Mouse (Mus musculus): ENCODE measurements at regions not wholly inside any gene's neighbourhood (a gene's known extent, or its start where the extent isn't known, plus 50 kb on each side); places are given as distances from the start of the nearest gene placed in this dataset.

DNA sequence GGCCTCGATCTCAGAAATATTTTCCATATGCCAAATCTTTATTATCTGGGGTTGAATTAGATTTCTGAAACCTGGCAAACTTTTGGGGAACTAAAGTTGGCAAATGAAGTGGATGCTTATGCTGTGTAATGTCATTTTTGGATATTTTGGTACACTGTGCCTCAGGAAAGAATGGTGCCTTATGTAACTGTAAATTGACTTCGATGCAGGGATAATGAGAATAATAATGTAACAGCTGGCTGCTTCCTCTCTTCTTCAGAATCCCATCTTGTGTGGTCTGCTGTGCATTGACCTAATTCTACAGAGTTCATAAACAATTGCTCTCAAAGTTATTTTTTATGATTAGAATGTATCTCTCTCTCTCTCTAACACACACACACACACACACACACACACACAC, 545.6 kb downstream of the Tfap2b start:
- no peak overlapping the region for H3K4me2 ChIP-seq
- H3K27me3 ChIP-seq (replicated peaks), result no peaks in the 10 kb centered on the region
- no peak overlapping the region for H3K27ac ChIP-seq (ENCODE audit: poor library complexity, severe bottlenecking)
- 79% methylated on average over 2 of the region's 2 CpGs for WGBS
- H3K4me1 ChIP-seq (replicated peaks), result no peaks in the 10 kb centered on the region
- no peak for ATAC-seq (ENCODE audit: insufficient number of reproducible peaks, low FRiP score)
- no peaks in the 10 kb centered on the region for H3K36me3 ChIP-seq
- H3K4me3 ChIP-seq, result no peak overlapping the region
- no peaks in the 10 kb centered on the region for H3K9me3 ChIP-seq (replicated peaks)
- no peak overlapping the region for H3K9ac ChIP-seq

DNA sequence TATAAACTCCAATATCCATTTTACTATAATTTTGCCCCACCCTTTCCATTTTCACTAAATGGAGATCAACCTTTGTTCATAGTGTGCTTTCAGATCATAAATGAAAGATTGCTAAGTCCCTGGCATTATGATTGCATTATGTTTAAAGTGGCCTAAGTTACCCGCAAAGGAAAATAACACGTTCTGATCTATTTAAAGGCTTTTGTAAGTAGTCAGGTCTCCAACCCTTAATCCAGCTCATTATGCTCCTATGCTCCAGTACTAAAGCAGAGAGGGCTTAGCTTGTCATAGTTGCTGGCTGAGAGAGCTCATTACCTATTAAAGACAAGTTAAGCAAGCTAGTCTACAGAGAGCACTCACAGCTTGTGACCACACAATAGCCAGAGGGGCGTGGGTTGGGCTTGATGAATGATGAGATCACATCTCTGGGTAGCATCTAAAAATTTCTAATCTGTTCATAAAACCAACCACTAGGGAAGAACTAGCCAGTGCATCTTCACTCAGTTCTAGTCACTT, 549.3 kb downstream of the Tfap2b start:
- ATAC-seq (ENCODE audit: insufficient number of reproducible peaks, low FRiP score), result no peak
- no peak overlapping the region for H3K4me3 ChIP-seq
- H3K27ac ChIP-seq (ENCODE audit: poor library complexity, severe bottlenecking), result no peak overlapping the region
- H3K36me3 ChIP-seq, result no peaks in the 10 kb centered on the region
- H3K9me3 ChIP-seq (replicated peaks), result no peaks in the 10 kb centered on the region
- H3K27me3 ChIP-seq (replicated peaks), result no peaks in the 10 kb centered on the region
- 72% methylated on average over 3 of the region's 3 CpGs for WGBS
- H3K4me2 ChIP-seq, result no peak overlapping the region
- no peak overlapping the region for H3K9ac ChIP-seq
- H3K4me1 ChIP-seq (replicated peaks), result no peaks in the 10 kb centered on the region

DNA sequence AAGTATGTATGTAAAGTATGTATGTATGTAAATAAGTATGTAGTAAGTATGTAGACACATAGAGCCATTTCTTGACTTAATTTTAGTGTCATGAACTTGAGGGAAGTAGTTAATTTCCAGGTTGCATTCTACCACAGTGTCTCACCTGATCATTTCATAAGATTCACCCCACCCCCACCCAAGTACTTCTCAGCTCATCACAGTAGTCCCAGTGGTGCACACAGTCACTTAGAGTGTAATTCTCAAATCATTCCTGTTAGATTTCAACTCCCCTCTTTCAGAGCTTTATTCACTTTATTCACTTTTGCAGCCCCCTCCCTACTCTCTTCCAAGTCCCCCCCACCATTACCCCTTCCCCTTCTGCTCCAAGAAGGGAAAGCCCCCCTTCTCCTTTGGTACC, 558.2 kb downstream of the Tfap2b start:
- no peak overlapping the region for H3K4me3 ChIP-seq
- H3K27ac ChIP-seq (ENCODE audit: poor library complexity, severe bottlenecking), result no peak overlapping the region
- H3K4me2 ChIP-seq, result no peak overlapping the region
- H3K27me3 ChIP-seq (replicated peaks), result no peaks in the 10 kb centered on the region
- H3K9ac ChIP-seq, result no peak overlapping the region
- no peaks in the 10 kb centered on the region for H3K36me3 ChIP-seq
- ATAC-seq (ENCODE audit: insufficient number of reproducible peaks, low FRiP score), result no peak
- H3K4me1 ChIP-seq (replicated peaks), result no peaks in the 10 kb centered on the region
- H3K9me3 ChIP-seq (replicated peaks), result no peaks in the 10 kb centered on the region

DNA sequence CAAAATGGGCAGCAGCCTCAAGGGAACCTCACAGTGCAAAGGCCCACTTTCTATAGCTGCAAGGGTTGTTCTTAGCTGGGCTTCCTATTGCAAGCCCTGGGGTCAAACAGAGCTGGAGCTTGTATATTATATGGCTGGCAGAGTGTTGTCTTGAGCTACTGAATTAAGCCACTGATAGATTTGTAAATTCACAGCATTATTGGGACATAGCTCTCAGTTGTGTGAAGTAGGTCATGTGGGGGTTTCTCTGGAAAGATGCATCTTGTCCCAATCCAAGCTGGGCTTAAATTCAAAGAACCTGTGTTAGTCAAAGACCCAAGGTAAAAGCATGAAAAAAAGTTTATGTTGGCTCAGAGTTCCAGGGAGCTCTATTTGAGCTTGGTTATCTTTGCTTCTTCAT, 563.6 kb downstream of the Tfap2b start:
- Histone ChIP-seq H3K27me3 (replicated peaks) (no peaks in the 10 kb centered on the region), H3K4me3 (no peak overlapping the region), H3K9me3 (replicated peaks) (no peaks in the 10 kb centered on the region), H3K27ac (ENCODE audit: poor library complexity, severe bottlenecking) (no peak overlapping the region), H3K4me2 (no peak overlapping the region), H3K36me3 (no peaks in the 10 kb centered on the region), H3K4me1 (replicated peaks) (no peaks in the 10 kb centered on the region), H3K9ac (no peak overlapping the region)
- no peak for ATAC-seq (ENCODE audit: insufficient number of reproducible peaks, low FRiP score)

DNA sequence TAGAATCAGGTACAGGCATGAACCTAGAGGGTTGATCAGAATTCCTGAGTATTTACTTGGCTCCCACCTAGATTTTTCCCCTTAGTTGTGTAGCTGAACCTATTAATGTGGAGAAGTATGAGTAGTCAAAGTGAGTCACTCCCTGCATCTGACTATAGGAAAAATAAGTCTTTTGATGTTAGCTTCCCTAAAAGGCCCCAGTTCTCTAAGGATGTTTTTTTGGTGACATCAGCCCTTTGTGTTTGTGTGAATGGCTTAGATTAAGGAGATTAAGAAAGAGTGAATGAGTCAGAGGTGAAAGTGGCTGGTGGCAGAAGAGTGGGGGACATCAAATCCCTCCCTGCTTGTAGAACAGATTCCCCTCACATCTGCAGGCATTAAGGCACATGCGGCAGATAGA, 565.8 kb downstream of the Tfap2b start:
- no peak overlapping the region for H3K4me3 ChIP-seq
- no peaks in the 10 kb centered on the region for H3K36me3 ChIP-seq
- H3K9me3 ChIP-seq (replicated peaks), result no peaks in the 10 kb centered on the region
- no peak for ATAC-seq (ENCODE audit: insufficient number of reproducible peaks, low FRiP score)
- 56% methylated on average over 1 of the region's 1 CpGs for WGBS
- H3K4me2 ChIP-seq, result no peak overlapping the region
- H3K9ac ChIP-seq, result no peak overlapping the region
- H3K4me1 ChIP-seq (replicated peaks), result no peaks in the 10 kb centered on the region
- H3K27me3 ChIP-seq (replicated peaks), result no peaks in the 10 kb centered on the region
- no peak overlapping the region for H3K27ac ChIP-seq (ENCODE audit: poor library complexity, severe bottlenecking)

DNA sequence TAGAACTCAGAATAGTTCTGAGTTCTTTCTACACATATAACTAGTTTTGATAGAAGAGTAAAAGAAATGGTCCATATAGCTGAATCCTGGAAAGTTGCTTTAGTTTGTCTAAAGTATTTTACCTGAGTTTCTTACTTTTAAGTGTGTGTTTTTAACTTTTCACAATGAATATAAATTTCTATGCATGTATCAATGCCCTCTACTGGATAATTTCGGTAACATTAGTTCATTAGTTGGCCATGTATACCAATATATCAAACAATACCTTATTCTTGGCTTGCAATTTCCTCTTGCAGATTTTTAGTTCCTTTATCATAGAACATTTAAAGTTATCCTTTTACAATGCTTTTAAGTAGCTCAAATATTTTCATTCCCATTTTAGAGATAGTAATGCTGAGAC, 568.8 kb downstream of the Tfap2b start:
- no peak overlapping the region for H3K27ac ChIP-seq (ENCODE audit: poor library complexity, severe bottlenecking)
- H3K9ac ChIP-seq, result no peak overlapping the region
- no peaks in the 10 kb centered on the region for H3K36me3 ChIP-seq
- no peaks in the 10 kb centered on the region for H3K4me1 ChIP-seq (replicated peaks)
- no peaks in the 10 kb centered on the region for H3K9me3 ChIP-seq (replicated peaks)
- no peak for ATAC-seq (ENCODE audit: insufficient number of reproducible peaks, low FRiP score)
- 53% methylated on average over 1 of the region's 1 CpGs for WGBS
- no peaks in the 10 kb centered on the region for H3K27me3 ChIP-seq (replicated peaks)
- no peak overlapping the region for H3K4me2 ChIP-seq
- H3K4me3 ChIP-seq, result no peak overlapping the region

DNA sequence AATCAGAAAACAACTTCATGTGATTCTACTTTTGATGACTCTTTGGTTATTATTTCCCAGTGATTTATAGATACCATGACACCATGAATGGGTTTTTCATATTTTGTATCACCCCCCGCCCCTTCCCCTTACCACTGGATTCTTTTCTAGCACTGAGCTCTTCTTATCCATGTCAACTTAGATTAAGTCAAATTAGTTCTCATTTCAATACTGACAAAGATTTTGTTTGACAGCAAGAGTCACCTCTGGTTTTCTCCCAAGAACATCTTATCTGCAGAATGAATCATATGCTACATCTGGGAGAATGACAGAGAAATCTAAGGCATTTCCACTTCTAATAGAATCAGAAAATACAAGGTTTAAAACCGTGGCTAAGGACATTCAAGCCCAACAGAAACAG, 578.3 kb downstream of the Tfap2b start:
- Histone ChIP-seq H3K27ac (ENCODE audit: poor library complexity, severe bottlenecking) (no peak overlapping the region), H3K9me3 (replicated peaks) (no peaks in the 10 kb centered on the region), H3K4me2 (no peak overlapping the region), H3K27me3 (replicated peaks) (no peaks in the 10 kb centered on the region), H3K4me1 (replicated peaks) (no peaks in the 10 kb centered on the region), H3K9ac (no peak overlapping the region), H3K4me3 (no peak overlapping the region), H3K36me3 (no peaks in the 10 kb centered on the region)
- WGBS, result 64% methylated on average over 2 of the region's 2 CpGs
- ATAC-seq (ENCODE audit: insufficient number of reproducible peaks, low FRiP score), result no peak

DNA sequence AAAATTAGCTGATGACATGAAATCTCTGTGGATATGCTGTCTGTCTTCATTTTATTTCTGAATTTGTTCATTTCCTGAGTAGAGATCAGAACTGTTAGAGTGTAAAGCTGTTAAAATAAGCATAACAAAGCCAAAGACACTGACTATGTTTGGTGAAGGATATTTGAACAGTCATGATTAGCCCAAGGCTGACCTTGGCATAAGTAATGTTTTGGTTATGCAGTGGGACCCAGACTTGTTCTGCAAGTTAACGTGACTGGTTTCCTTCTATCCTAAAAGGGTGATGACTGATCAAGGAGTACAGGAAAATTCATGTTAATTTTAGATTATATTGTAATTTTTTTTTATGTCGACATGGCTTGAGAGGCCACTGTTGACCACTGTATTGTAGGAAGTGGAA, 585.4 kb downstream of the Tfap2b start:
- H3K27me3 ChIP-seq (replicated peaks), result no peaks in the 10 kb centered on the region
- WGBS, result 62% methylated on average over 2 of the region's 2 CpGs
- H3K9me3 ChIP-seq (replicated peaks), result no peaks in the 10 kb centered on the region
- no peak overlapping the region for H3K9ac ChIP-seq
- H3K4me1 ChIP-seq (replicated peaks), result no peaks in the 10 kb centered on the region
- no peak for ATAC-seq (ENCODE audit: insufficient number of reproducible peaks, low FRiP score)
- no peaks in the 10 kb centered on the region for H3K36me3 ChIP-seq
- H3K4me2 ChIP-seq, result no peak overlapping the region
- H3K27ac ChIP-seq (ENCODE audit: poor library complexity, severe bottlenecking), result no peak overlapping the region
- no peak overlapping the region for H3K4me3 ChIP-seq

DNA sequence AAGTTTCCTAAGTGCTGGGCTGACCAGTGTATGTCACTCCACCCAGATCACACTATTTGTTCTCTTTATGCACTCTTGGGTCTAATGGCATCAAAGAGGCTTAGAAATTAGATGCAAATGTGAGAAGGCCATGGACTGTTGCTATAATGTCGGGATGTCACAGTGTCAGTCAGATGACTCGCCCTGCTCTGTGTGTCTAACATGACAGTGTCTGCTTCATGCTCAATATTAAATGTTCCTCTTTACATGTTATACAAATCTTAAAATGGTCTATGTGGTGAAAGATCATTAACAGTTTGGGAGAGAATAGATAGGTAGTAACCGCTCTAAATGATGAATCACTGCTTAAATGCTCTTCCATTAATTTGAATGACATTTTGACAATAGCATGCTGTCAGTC, 617.2 kb downstream of the Tfap2b start:
- no peak overlapping the region for H3K4me3 ChIP-seq
- no peak overlapping the region for H3K27ac ChIP-seq (ENCODE audit: poor library complexity, severe bottlenecking)

DNA sequence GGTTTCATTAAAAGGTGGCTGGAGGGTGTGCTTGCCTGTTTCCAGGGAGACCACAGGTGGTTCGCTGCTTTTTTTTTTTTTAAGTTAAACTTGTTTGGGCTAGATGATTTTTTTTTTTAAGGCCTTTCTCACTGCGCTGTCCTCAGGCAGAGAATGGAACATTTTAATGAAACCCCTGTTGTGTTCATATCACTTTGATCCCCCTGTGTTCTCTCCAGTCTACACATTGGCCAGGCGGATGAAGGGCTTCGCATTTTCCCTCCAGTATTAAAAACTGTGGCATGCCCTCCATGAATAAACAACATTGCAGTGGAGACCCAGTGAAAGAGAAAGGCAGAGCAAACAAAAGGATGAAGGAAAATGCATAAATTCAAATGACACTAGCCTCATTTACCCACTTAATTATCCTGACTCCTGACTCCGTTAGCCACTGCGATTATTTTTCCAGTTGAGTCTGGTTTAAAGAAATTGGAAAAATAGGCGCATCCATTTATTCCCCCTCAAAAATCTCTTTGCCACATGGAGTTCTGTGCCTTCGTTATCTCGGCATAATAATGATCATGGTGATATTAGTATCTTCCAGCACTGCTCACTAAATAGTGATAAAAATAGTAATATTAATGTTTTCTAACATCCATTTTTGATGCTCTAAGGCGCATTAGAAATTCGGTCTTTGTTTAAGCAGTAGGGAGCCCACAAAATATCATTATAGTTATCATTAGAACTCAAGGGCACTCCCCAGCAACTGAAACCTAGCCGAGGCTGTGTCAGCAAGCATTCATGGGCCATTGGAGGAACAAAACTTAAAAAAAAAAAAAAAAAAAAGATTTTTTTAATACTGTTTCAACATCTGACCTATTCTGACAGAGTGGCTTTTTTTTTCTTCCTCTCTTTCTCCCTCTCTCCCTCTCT, 618.0 kb downstream of the Tfap2b start:
- Histone ChIP-seq H3K9me3 (replicated peaks) (no peaks in the 10 kb centered on the region), H3K4me1 (replicated peaks) (no peaks in the 10 kb centered on the region), H3K27me3 (replicated peaks) (no peaks in the 10 kb centered on the region), H3K4me3 (no peak overlapping the region), H3K4me2 (no peak overlapping the region), H3K36me3 (no peaks in the 10 kb centered on the region), H3K9ac (no peak overlapping the region), H3K27ac (ENCODE audit: poor library complexity, severe bottlenecking) (no peak overlapping the region)
- no peak for ATAC-seq (ENCODE audit: insufficient number of reproducible peaks, low FRiP score)
- WGBS, result 77% methylated on average over 12 of the region's 12 CpGs

More for the DNA sequence above, 617.2 kb downstream of the Tfap2b start:
- H3K36me3 ChIP-seq, result no peaks in the 10 kb centered on the region
- no peak overlapping the region for H3K9ac ChIP-seq
- no peak for ATAC-seq (ENCODE audit: insufficient number of reproducible peaks, low FRiP score)
- WGBS, result 84% methylated on average over 3 of the region's 3 CpGs
- H3K27me3 ChIP-seq (replicated peaks), result no peaks in the 10 kb centered on the region
- H3K4me1 ChIP-seq (replicated peaks), result no peaks in the 10 kb centered on the region
- H3K9me3 ChIP-seq (replicated peaks), result no peaks in the 10 kb centered on the region
- no peak overlapping the region for H3K4me2 ChIP-seq

DNA sequence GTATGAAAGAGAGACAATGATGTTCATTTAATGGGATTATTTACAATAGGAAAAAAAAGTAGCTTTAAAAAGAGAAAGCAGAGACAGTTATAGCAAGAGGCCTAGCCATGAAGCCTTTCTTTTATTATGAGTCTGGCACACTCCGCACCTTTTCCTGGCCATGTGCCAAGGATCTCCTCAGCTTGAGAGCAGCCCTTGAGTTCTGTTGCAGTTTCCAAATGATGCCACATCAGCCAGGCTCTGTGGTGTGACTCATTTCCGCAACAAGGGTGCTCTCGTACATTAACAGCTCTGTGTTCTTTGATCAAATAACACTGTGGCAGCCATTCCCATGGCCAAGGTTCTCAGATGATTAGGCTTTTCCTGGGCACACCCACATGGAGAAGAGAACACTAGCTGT, 641.2 kb downstream of the Tfap2b start:
- Histone ChIP-seq H3K9ac (no peak overlapping the region), H3K4me1 (replicated peaks) (peaks cover 5% of the 10 kb centered on the region; the same call in 1 of the 2 replicates), H3K4me3 (no peak overlapping the region), H3K9me3 (replicated peaks) (no peaks in the 10 kb centered on the region; the same call in 1 of the 2 replicates), H3K27ac (ENCODE audit: poor library complexity, severe bottlenecking) (no peak overlapping the region), H3K4me2 (no peak overlapping the region), H3K36me3 (no peaks in the 10 kb centered on the region), H3K27me3 (replicated peaks) (no peaks in the 10 kb centered on the region)
- peak; percentile 63 for ATAC-seq (ENCODE audit: insufficient number of reproducible peaks, low FRiP score)
- WGBS, result 44% methylated on average over 3 of the region's 3 CpGs

DNA sequence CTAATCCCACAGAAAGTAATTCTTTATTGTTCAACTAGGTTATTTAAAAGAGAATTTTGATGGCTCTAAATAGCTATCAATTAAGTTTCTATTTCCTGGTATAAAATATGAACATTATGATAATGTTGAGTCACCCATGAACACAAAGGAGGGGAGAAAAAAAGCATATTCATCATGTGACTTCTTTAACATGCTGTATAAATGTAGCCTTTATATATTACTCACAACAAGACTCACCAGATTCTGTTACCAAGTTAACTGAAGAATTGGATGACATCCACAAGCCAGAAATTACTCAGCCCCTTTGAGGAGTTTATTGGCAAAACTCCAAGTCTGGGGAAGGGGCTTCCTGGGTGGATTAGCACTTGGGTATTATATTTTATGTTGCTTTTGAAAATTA, 648.5 kb downstream of the Tfap2b start:
- no peaks in the 10 kb centered on the region for H3K27me3 ChIP-seq (replicated peaks)
- H3K9ac ChIP-seq, result no peak overlapping the region
- no peaks in the 10 kb centered on the region for H3K36me3 ChIP-seq
- H3K4me1 ChIP-seq (replicated peaks), result no peaks in the 10 kb centered on the region
- ATAC-seq (ENCODE audit: insufficient number of reproducible peaks, low FRiP score), result no peak
- H3K4me2 ChIP-seq, result no peak overlapping the region
- H3K27ac ChIP-seq (ENCODE audit: poor library complexity, severe bottlenecking), result no peak overlapping the region
- H3K4me3 ChIP-seq, result no peak overlapping the region
- no peaks in the 10 kb centered on the region for H3K9me3 ChIP-seq (replicated peaks)
